In genomic region chr2:151632159-151632814, GRCm38 (mm10) we compare ENCODE assay signal across 9 mouse cellular contexts. TPM values are rescaled to one million over a fixed set of nuclear protein-coding genes. Genes with fewer than 3 reads are reported as not detected.
A peak's percentile ranks its signal among the peaks of the same experiment; 100 is the strongest.
DNase-seq lines count a peak whose midpoint lies in the region; ATAC-seq lines count a peak whose summit lies in the region.
"Had no signal": no experiment of that assay in that cellular context is flagged by ENCODE, and none has a peak within 500 bp of the region (broad histone marks: within the 10 kb centered on the region; RNA-seq: fewer than 3 reads in every experiment).

Gene Snph, minus strand, starts transcription at chr2:151632593.

- peaks cover 5% of the 10 kb centered on the region; the same call in 1 of the 2 replicates for H3K27me3 ChIP-seq in intestine, embryonic 15.5 days (replicated peaks)

- intact Hi-C loops in left cerebral cortex, postnatal 10 days (cut with DNase I), result no loop called here

- under 1% methylated on average over 43 of the region's 47 CpGs for WGBS in intestine, embryonic 15.5 days

- H3K9me3 ChIP-seq in intestine, embryonic 15.5 days, result no peaks in the 10 kb centered on the region

- H3K4me1 ChIP-seq in intestine, embryonic 15.5 days (replicated peaks), result peaks cover 7% of the 10 kb centered on the region; the same call in 1 of the 2 replicates

- H3K27ac ChIP-seq in intestine, embryonic 15.5 days, result 0 out of 2 replicates have a peak within 1 kb of the TSS, but pooled peaks have one; percentile 13
- H3K27ac ChIP-seq: macrophage had no signal

- no peaks in the 10 kb centered on the region for H3K36me3 ChIP-seq in intestine, embryonic 15.5 days

- peak; percentile 77 for DNase-seq in adrenal gland, postnatal 14 days
- DNase-seq in embryo, embryonic 9.5 days (ENCODE audit: extremely low spot score), result peak; percentile 74
- peak; percentile 81 to 82 for DNase-seq in left cerebral cortex, postnatal 10 days (ENCODE audit: extremely low spot score in 1 of 2, low spot score in 2 of 2)
- peak; percentile 88 for DNase-seq in right cerebral cortex, adult 18-20 months
- DNase-seq in c-Kit-positive CD71-positive TER-119-positive erythroid progenitor cells, embryonic 14.5 days (ENCODE audit: low spot score), result no peak

- peak within 1 kb of the TSS; percentile 99 for H3K4me2 ChIP-seq in intestine, embryonic 15.5 days (replicated peaks)

- ATAC-seq in granulocyte monocyte progenitor cell, adult 5-6 weeks (replicated peaks; ENCODE audit: poor library complexity, severe bottlenecking), result peak; percentile 62
- ATAC-seq in intestine, embryonic 15.5 days, result peak; percentile 88
- peak; percentile 52 for ATAC-seq in megakaryocyte, adult 5-6 weeks (ENCODE audit: poor library complexity, severe bottlenecking)

- H3K4me3 ChIP-seq in intestine, embryonic 15.5 days (replicated peaks), result peak within 1 kb of the TSS; percentile 74

- peak within 1 kb of the TSS; percentile 62 for H3K9ac ChIP-seq in intestine, embryonic 15.5 days

RNA-seq across cellular contexts. Expression of gene Snph, which starts in this region (rescaled TPM):
- 7.7 and 9.2 TPM in 2 replicates for total RNA-seq in adrenal gland, postnatal 14 days (2021)
- total RNA-seq in granulocyte monocyte progenitor cell, adult 5-6 weeks (2014; fragmentation: Nextera tagmentation), result not detected in 2 replicates
- not detected in 2 replicates for total RNA-seq in granulocyte monocyte progenitor cell, adult 5-6 weeks (2017)
- polyA plus RNA-seq in intestine, embryonic 15.5 days (2015; fragmentation: Nextera tagmentation; extraction: Ambion mirVana), result 2.0 TPM in 2 replicates
- total RNA-seq in left cerebral cortex, postnatal 10 days (2021), result 100 to 1,000 TPM; 162 to 164 TPM
- not detected in 2 replicates for total RNA-seq in megakaryocyte, adult 5-6 weeks (2015)
- not detected in 2 replicates for total RNA-seq in megakaryocyte, adult 5-6 weeks (2017)
- polyA plus RNA-seq: macrophage had no signal

Comparison
In these comparisons a context has a peak if more than half of its experiments do, and no peak if none do; other contexts are left out.
1. RNA of gene Snph (total RNA-seq): 162 to 164 TPM in left cerebral cortex, postnatal 10 days; 7.7 to 9.2 TPM in adrenal gland, postnatal 14 days, not detected in granulocyte monocyte progenitor cell, adult 5-6 weeks and not detected in megakaryocyte, adult 5-6 weeks; every median in the first group is over 10 times any median in the second.
2. Peak in ATAC-seq in granulocyte monocyte progenitor cell, adult 5-6 weeks; RNA of the gene not detected or under 1 TPM.
3. Peak in ATAC-seq in megakaryocyte, adult 5-6 weeks; RNA of the gene not detected or under 1 TPM.
4. Peak in every context shown above with its lines, with median percentiles within 50 percentile points of each other: ATAC-seq.